Mouse (Mus musculus): ENCODE results near the gene Lrmda. TPM values are rescaled to one million over a fixed set of nuclear protein-coding genes. Genes with fewer than 3 reads are reported as not detected.

Lrmda gene
- polyA plus RNA-seq, 1 experiment from 2014 or later = 0.20 TPM

- Histone ChIP-seq H3K27ac (ENCODE audit: low read depth, low read length) (no peak overlapping the region), H3K27me3 (ENCODE audit: control insufficient read depth, insufficient read depth, low read length) (no peaks in the 10 kb centered on the region), H3K36me3 (ENCODE audit: control insufficient read depth, insufficient read depth, low read length) (no peaks in the 10 kb centered on the region), H3K9ac (ENCODE audit: low read depth, low read length) (no peak overlapping the region), H3K4me3 (ENCODE audit: low read depth, low read length) (no peak overlapping the region), H3K9me3 (ENCODE audit: control insufficient read depth, low read length) (no peaks in the 10 kb centered on the region), H3K4me1 (replicated peaks; ENCODE audit: control insufficient read depth, insufficient read depth, low read length) (no peaks in the 10 kb centered on the region), H3K4me2 (replicated peaks; ENCODE audit: low read depth, low read length) (no peak overlapping the region)
- ATAC-seq (ENCODE audit: low FRiP score) (no peak), DNase-seq (ENCODE audit: low spot score) (no peak)
- 81% methylated on average over 11 of the region's 11 CpGs for WGBS
These were observed 306.9 kb downstream of the Lrmda start for GRCm38 (mm10) chr14:22326218-22326964.

DNA sequence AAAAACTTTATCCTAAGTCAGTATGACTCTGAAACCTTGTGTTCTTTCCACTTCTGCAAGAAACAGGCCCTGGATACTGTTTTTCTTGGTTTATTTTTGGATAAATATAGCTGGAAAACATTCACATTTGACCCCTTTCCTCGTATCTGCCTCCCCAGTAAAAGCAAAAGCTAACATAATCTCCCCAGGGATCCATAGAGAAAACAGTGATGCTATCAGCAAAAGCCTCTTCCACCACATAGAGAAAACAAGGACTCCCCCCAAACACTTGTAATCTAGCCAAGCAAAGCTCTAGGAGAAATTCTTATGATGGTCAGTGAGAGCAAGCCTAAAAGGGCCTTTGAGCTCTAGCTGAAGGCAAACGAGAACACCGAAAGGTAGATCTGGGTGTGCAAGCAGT, 309.7 kb downstream of the Lrmda start:
- H3K27me3 ChIP-seq (ENCODE audit: control insufficient read depth, insufficient read depth, low read length) = no peaks in the 10 kb centered on the region
- H3K9me3 ChIP-seq (ENCODE audit: control insufficient read depth, low read length) = no peaks in the 10 kb centered on the region
- H3K9ac ChIP-seq (ENCODE audit: low read depth, low read length) = no peak overlapping the region
- H3K36me3 ChIP-seq (ENCODE audit: control insufficient read depth, insufficient read depth, low read length) = no peaks in the 10 kb centered on the region
- no peak overlapping the region for H3K4me3 ChIP-seq (ENCODE audit: low read depth, low read length)
- no peak overlapping the region for H3K27ac ChIP-seq (ENCODE audit: low read depth, low read length)
- DNase-seq (ENCODE audit: low spot score) (no peak), ATAC-seq (ENCODE audit: low FRiP score) (no peak)
- no peaks in the 10 kb centered on the region for H3K4me1 ChIP-seq (replicated peaks; ENCODE audit: control insufficient read depth, insufficient read depth, low read length)
- H3K4me2 ChIP-seq (replicated peaks; ENCODE audit: low read depth, low read length) = no peak overlapping the region
- WGBS = 86% methylated on average over 3 of the region's 3 CpGs

GRCm38 (mm10) chr14:22335101-22335820, 315.7 kb downstream of the Lrmda start:
- no peak overlapping the region for H3K4me2 ChIP-seq (replicated peaks; ENCODE audit: low read depth, low read length)
- H3K9me3 ChIP-seq (ENCODE audit: control insufficient read depth, low read length) = no peaks in the 10 kb centered on the region
- no peak overlapping the region for H3K9ac ChIP-seq (ENCODE audit: low read depth, low read length)
- WGBS = 92% methylated on average over 5 of the region's 5 CpGs
- ATAC-seq (ENCODE audit: low FRiP score) (no peak), DNase-seq (ENCODE audit: low spot score) (no peak)
- no peak overlapping the region for H3K4me3 ChIP-seq (ENCODE audit: low read depth, low read length)
- H3K27ac ChIP-seq (ENCODE audit: low read depth, low read length) = no peak overlapping the region
- H3K4me1 ChIP-seq (replicated peaks; ENCODE audit: control insufficient read depth, insufficient read depth, low read length) = no peaks in the 10 kb centered on the region; the same call in 1 of the 2 replicates
- no peaks in the 10 kb centered on the region for H3K36me3 ChIP-seq (ENCODE audit: control insufficient read depth, insufficient read depth, low read length)
- H3K27me3 ChIP-seq (ENCODE audit: control insufficient read depth, insufficient read depth, low read length) = no peaks in the 10 kb centered on the region

DNA sequence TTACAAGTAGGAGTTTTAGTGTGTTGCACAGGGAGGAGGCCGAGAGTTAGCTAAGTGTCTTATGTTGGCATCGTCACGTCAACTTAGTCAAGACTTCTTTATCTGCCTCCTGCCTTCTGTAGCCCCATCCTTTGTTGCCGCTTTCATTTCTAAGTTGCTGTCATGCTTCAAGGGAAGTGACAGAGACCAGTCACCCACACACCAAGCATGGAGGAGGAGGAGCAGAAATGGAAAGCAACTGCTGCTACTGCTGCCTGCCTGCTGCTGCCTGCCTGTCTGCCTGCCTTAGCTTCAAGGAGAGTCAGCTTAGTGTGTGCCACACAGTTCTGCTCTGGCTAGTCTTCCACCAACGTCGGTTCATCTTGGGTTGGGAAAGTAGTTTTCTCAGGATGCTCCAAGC, 319.7 kb downstream of the Lrmda start:
- WGBS = 77% methylated on average over 6 of the region's 6 CpGs
- H3K27ac ChIP-seq (ENCODE audit: low read depth, low read length) = no peak overlapping the region

DNA sequence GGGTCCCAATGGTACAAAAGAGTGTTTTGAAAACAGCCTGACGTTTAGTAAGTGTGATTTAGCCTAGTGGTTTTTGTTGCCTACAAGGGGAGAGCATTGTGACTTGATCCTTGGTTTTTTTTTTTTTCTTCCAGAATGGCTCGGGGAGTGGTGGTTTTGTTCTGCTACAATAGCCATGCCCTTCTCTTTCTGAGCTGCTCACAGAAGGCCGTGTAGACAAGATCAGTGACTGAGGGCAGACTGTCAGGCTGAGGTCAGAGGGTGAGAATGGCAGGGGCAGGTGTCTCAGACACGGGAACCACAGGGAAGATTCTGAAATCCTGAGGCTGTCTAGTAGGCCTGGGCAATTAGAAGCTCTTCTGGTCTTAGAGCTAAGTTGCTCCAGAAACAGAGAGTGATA, 323.8 kb downstream of the Lrmda start:
- DNase-seq (ENCODE audit: low spot score) (peak; percentile 14), ATAC-seq (ENCODE audit: low FRiP score) (no peak)
- no peak overlapping the region for H3K4me3 ChIP-seq (ENCODE audit: low read depth, low read length)
- WGBS = 14% methylated on average over 4 of the region's 4 CpGs
- no peaks in the 10 kb centered on the region for H3K9me3 ChIP-seq (ENCODE audit: control insufficient read depth, low read length)
- no peaks in the 10 kb centered on the region; the same call in 1 of the 2 replicates for H3K4me1 ChIP-seq (replicated peaks; ENCODE audit: control insufficient read depth, insufficient read depth, low read length)
- no peak overlapping the region for H3K4me2 ChIP-seq (replicated peaks; ENCODE audit: low read depth, low read length)
- no peaks in the 10 kb centered on the region for H3K27me3 ChIP-seq (ENCODE audit: control insufficient read depth, insufficient read depth, low read length)
- H3K27ac ChIP-seq (ENCODE audit: low read depth, low read length) = no peak overlapping the region
- H3K36me3 ChIP-seq (ENCODE audit: control insufficient read depth, insufficient read depth, low read length) = no peaks in the 10 kb centered on the region
- H3K9ac ChIP-seq (ENCODE audit: low read depth, low read length) = no peak overlapping the region

More for the DNA sequence above, 319.7 kb downstream of the Lrmda start:
- H3K4me3 ChIP-seq (ENCODE audit: low read depth, low read length) = no peak overlapping the region
- no peaks in the 10 kb centered on the region; the same call in 1 of the 2 replicates for H3K4me1 ChIP-seq (replicated peaks; ENCODE audit: control insufficient read depth, insufficient read depth, low read length)
- ATAC-seq (ENCODE audit: low FRiP score) (no peak), DNase-seq (ENCODE audit: low spot score) (no peak)
- H3K9ac ChIP-seq (ENCODE audit: low read depth, low read length) = no peak overlapping the region
- no peak overlapping the region for H3K4me2 ChIP-seq (replicated peaks; ENCODE audit: low read depth, low read length)
- H3K36me3 ChIP-seq (ENCODE audit: control insufficient read depth, insufficient read depth, low read length) = no peaks in the 10 kb centered on the region
- H3K9me3 ChIP-seq (ENCODE audit: control insufficient read depth, low read length) = no peaks in the 10 kb centered on the region
- no peaks in the 10 kb centered on the region for H3K27me3 ChIP-seq (ENCODE audit: control insufficient read depth, insufficient read depth, low read length)

DNA sequence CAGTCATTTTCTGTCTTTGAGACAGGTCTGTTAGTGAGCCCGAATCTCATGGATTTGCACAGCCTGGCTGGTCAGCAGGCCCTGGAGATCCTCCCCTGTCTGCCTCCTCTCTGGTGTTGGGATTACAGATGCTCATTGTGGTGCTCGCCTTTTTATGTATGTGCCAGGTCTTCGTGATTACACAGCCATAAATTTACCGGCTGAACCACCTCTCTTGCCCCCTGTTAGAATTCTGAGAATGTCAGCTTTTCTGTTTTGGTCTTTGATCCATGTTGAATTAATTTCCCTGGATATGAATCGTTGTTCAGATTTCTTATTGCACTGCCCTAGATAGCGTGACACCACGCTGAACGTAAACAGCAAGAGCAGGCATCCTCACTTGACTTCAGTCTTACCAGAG, 325.7 kb downstream of the Lrmda start:
- no peak overlapping the region for H3K4me3 ChIP-seq (ENCODE audit: low read depth, low read length)
- DNase-seq (ENCODE audit: low spot score) (no peak), ATAC-seq (ENCODE audit: low FRiP score) (no peak)

GRCm38 (mm10) chr14:22353626-22354025, 334.1 kb downstream of the Lrmda start:
- WGBS = 82% methylated on average over 5 of the region's 5 CpGs
- no peak overlapping the region for H3K9ac ChIP-seq (ENCODE audit: low read depth, low read length)
- no peaks in the 10 kb centered on the region for H3K36me3 ChIP-seq (ENCODE audit: control insufficient read depth, insufficient read depth, low read length)
- no peaks in the 10 kb centered on the region for H3K27me3 ChIP-seq (ENCODE audit: control insufficient read depth, insufficient read depth, low read length)
- ATAC-seq (ENCODE audit: low FRiP score) = no peak
- no peak overlapping the region for H3K4me3 ChIP-seq (ENCODE audit: low read depth, low read length)
- H3K9me3 ChIP-seq (ENCODE audit: control insufficient read depth, low read length) = no peaks in the 10 kb centered on the region
- DNase-seq (ENCODE audit: low spot score) = no peak
- peaks cover 3% of the 10 kb centered on the region; the same call in 1 of the 2 replicates for H3K4me1 ChIP-seq (replicated peaks; ENCODE audit: control insufficient read depth, insufficient read depth, low read length)
- no peak overlapping the region for H3K4me2 ChIP-seq (replicated peaks; ENCODE audit: low read depth, low read length)
- no peak overlapping the region for H3K27ac ChIP-seq (ENCODE audit: low read depth, low read length)

More for the DNA sequence above, 325.7 kb downstream of the Lrmda start:
- Histone ChIP-seq H3K9me3 (ENCODE audit: control insufficient read depth, low read length) (no peaks in the 10 kb centered on the region), H3K4me1 (replicated peaks; ENCODE audit: control insufficient read depth, insufficient read depth, low read length) (no peaks in the 10 kb centered on the region; the same call in 1 of the 2 replicates), H3K36me3 (ENCODE audit: control insufficient read depth, insufficient read depth, low read length) (no peaks in the 10 kb centered on the region), H3K4me2 (replicated peaks; ENCODE audit: low read depth, low read length) (no peak overlapping the region), H3K27ac (ENCODE audit: low read depth, low read length) (no peak overlapping the region), H3K27me3 (ENCODE audit: control insufficient read depth, insufficient read depth, low read length) (no peaks in the 10 kb centered on the region), H3K9ac (ENCODE audit: low read depth, low read length) (no peak overlapping the region)
- WGBS = 88% methylated on average over 8 of the region's 8 CpGs

DNA sequence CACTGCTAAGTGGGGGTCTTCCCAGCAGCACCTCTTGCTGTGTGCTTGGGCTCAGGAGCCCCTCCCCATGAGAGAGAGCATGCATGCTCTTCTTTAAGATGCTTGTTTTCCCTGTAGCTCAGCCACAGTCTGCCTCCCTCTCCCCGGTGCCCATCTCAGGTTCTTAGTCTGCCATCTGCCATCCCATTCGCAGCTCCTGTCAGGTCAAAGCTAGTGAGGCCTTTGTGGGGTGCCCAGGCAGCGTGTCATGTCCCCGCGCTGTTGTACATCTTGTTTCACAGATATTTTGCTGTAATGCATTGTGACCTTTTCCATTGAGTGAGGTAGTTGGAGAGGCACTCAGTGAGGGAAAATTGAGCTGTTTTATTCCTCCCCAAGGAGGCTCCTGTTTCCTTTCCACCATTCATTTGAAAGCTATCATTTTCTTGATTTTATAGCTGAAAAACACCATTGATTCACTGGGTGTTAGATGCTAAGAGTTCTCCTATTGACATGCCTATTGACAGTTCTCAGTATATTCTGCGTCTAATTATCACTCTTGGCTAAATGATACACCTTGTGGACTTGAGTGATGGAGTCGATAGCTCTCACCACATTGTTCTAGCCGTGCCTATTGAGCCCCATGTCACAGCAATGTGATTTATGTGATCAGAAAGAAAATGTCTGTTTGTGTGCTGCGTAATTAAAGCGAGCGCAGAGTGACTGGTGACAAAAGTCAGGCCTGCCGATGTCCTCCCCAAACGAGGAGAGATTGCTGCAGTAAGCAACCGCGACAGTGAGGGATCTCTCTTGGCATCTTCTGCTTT, 335.5 kb downstream of the Lrmda start:
- H3K27me3 ChIP-seq (ENCODE audit: control insufficient read depth, insufficient read depth, low read length) = no peaks in the 10 kb centered on the region
- 42% methylated on average over 15 of the region's 15 CpGs for WGBS
- ATAC-seq (ENCODE audit: low FRiP score) (no peak), DNase-seq (ENCODE audit: low spot score) (peak; percentile 35)
- H3K4me2 ChIP-seq (replicated peaks; ENCODE audit: low read depth, low read length) = no peak overlapping the region
- H3K36me3 ChIP-seq (ENCODE audit: control insufficient read depth, insufficient read depth, low read length) = no peaks in the 10 kb centered on the region
- no peaks in the 10 kb centered on the region for H3K9me3 ChIP-seq (ENCODE audit: control insufficient read depth, low read length)
- H3K4me1 ChIP-seq (replicated peaks; ENCODE audit: control insufficient read depth, insufficient read depth, low read length) = peaks cover 3% of the 10 kb centered on the region; the same call in 1 of the 2 replicates
- H3K4me3 ChIP-seq (ENCODE audit: low read depth, low read length) = no peak overlapping the region
- no peak overlapping the region for H3K9ac ChIP-seq (ENCODE audit: low read depth, low read length)
- H3K27ac ChIP-seq (ENCODE audit: low read depth, low read length) = no peak overlapping the region

All from hindbrain, embryonic 11.5 days (tissue).